Mouse (Mus musculus) liver, embryonic 15.5 days (tissue): ENCODE results near the gene Spaca4. TPM values are rescaled to one million over a fixed set of nuclear protein-coding genes. Genes with fewer than 3 reads are reported as not detected.

Source experiments
- ATAC-seq: fragments of 200-750 bp; cut with Nextera tagmentation; 2 replicates; pipeline ENCODE4 v1.8.0; 2017; ENCODE audit warnings: moderate number of reproducible peaks, mild to moderate bottlenecking, moderate library complexity; ENCODE audit not compliant: insufficient read depth
- H3K27ac ChIP-seq: fragments of 300-500 bp; sonication (generic); replicated peaks from 2 replicates; pipeline ENCODE4 v1.5.1; 2015; ENCODE audit warnings: mild to moderate bottlenecking, inconsistent platforms
- H3K27me3 ChIP-seq: fragments of 300-500 bp; sonication (generic); 2 replicates; pipeline ENCODE4 v1.6.1; 2015; ENCODE audit warnings: mild to moderate bottlenecking, inconsistent platforms
- H3K36me3 ChIP-seq: fragments of 300-500 bp; sonication (generic); replicated peaks from 2 replicates; pipeline ENCODE4 v1.6.1; 2015; ENCODE audit warnings: moderate library complexity, mild to moderate bottlenecking, inconsistent platforms
- H3K4me1 ChIP-seq: fragments of 300-500 bp; sonication (generic); replicated peaks from 2 replicates; pipeline ENCODE4 v1.6.1; 2015; ENCODE audit warnings: inconsistent platforms
- H3K4me2 ChIP-seq: fragments of 300-500 bp; sonication (generic); 2 replicates; pipeline ENCODE4 v1.6.1; 2015; ENCODE audit warnings: moderate library complexity, mild to moderate bottlenecking, inconsistent platforms
- H3K4me3 ChIP-seq: fragments of 300-500 bp; sonication (generic); replicated peaks from 2 replicates; pipeline ENCODE4 v1.5.1; 2015; ENCODE audit warnings: mild to moderate bottlenecking, inconsistent platforms
- H3K9ac ChIP-seq: fragments of 300-500 bp; sonication (generic); 2 replicates; pipeline ENCODE4 v1.6.1; 2015; ENCODE audit warnings: moderate library complexity, mild to moderate bottlenecking, inconsistent platforms
- H3K9me3 ChIP-seq: fragments of 300-500 bp; sonication (generic); replicated peaks from 2 replicates; pipeline ENCODE4 v1.6.1; 2016; ENCODE audit warnings: inconsistent platforms
- WGBS: fragments of 180-500 bp; shearing (Covaris S2); methylation state at CpG from one replicate; pipeline ENCODE4 v1.1.7; 2015; ENCODE audit warnings: mixed read lengths; ENCODE audit not compliant: insufficient replicate concordance; 5-methylcytosine and 5-hydroxymethylcytosine counted together
- polyA plus RNA-seq: library from polyadenylated mRNA; unstranded; fragments of >200 nt; fragmentation: Nextera tagmentation; extraction: Ambion mirVana; gene quantifications from 2 replicates; pipeline ENCODE4 v1.2.1, GENCODE M21; 2015

Gene Spaca4
- polyA plus RNA-seq, 1 experiment from 2014 or later: not detected

DNA sequence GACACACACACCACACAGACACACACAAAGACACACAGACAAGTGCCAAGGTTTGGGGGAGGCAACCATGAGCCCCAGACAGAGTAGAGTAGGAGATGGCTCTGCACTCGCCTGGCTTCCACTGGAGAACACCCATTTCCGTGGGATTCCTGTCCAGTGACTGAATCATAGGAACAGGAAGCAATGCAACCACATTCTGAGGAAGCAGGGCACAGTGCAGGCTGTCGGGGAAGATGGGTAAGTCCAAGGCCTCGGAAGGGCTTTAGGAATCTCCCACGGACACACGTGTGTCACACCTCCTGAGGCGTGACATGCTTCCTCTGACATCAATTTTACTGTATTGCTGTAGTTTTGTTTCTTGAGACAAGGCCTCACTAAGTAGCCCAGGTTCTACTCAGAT is 22.5 kb upstream of the Spaca4 start:
- H3K4me3 ChIP-seq: no peak overlapping the region
- WGBS: 46% methylated on average over 7 of the region's 7 CpGs
- no peak overlapping the region for H3K4me2 ChIP-seq
- H3K27me3 ChIP-seq: no peaks in the 10 kb centered on the region
- no peaks in the 10 kb centered on the region for H3K4me1 ChIP-seq
- no peak for ATAC-seq
- H3K36me3 ChIP-seq: no peaks in the 10 kb centered on the region
- no peak overlapping the region for H3K9ac ChIP-seq
- H3K9me3 ChIP-seq: no peaks in the 10 kb centered on the region
- no peak overlapping the region for H3K27ac ChIP-seq

DNA sequence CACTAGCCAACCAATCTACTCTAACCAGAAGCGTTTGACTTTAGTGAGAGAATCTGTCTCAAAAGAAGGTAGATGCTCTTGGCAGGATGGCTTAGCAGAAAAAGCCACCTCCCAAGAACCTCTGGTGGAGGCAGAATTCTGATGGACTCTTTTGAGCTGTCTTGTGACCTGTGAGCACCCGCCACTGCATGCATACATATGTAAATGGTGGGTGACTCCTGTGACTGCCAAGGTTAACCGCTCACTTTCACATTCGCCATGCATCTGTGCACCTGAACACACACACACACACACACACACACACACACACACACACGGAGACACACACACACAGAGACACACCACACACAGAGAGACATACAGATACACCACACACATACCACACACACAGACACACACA is 21.8 kb upstream of the Spaca4 start:
- WGBS: 70% methylated on average over 5 of the region's 5 CpGs

DNA sequence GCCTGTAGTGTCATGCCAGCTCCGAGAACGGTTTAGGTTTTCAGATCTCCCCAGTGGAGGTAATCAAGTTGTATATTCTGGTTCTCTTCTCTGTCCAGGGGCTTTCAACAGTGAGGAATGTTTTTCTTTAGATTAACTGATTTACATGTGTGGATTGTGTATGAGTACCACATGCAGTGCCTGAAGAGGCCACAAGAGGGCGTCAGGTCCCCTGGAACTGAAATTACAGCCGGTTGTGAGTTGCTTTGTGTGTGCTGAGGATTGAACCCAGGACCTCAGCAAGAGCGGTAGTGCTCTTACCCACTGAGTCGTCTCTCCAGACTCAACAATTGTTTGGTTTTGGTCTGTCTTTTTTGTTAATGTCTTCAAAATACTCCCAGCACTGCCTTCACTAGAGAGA is 20.9 kb upstream of the Spaca4 start:
- no peaks in the 10 kb centered on the region for H3K9me3 ChIP-seq
- H3K27ac ChIP-seq: no peak overlapping the region
- no peak overlapping the region for H3K9ac ChIP-seq
- no peak overlapping the region for H3K4me2 ChIP-seq
- H3K4me3 ChIP-seq: no peak overlapping the region
- H3K4me1 ChIP-seq: 0 out of 2 replicates have a peak, but pooled peaks cover 11% of the 10 kb centered on the region
- H3K27me3 ChIP-seq: no peaks in the 10 kb centered on the region
- WGBS: 57% methylated on average over 6 of the region's 6 CpGs
- no peak for ATAC-seq
- no peaks in the 10 kb centered on the region for H3K36me3 ChIP-seq

More for the DNA sequence above, 21.8 kb upstream of the Spaca4 start:
- ATAC-seq: no peak
- no peaks in the 10 kb centered on the region for H3K27me3 ChIP-seq
- H3K4me1 ChIP-seq: 0 out of 2 replicates have a peak, but pooled peaks cover 2% of the 10 kb centered on the region
- H3K4me2 ChIP-seq: no peak overlapping the region
- H3K9me3 ChIP-seq: no peaks in the 10 kb centered on the region
- no peak overlapping the region for H3K9ac ChIP-seq
- no peak overlapping the region for H3K4me3 ChIP-seq
- H3K36me3 ChIP-seq: no peaks in the 10 kb centered on the region
- no peak overlapping the region for H3K27ac ChIP-seq

DNA sequence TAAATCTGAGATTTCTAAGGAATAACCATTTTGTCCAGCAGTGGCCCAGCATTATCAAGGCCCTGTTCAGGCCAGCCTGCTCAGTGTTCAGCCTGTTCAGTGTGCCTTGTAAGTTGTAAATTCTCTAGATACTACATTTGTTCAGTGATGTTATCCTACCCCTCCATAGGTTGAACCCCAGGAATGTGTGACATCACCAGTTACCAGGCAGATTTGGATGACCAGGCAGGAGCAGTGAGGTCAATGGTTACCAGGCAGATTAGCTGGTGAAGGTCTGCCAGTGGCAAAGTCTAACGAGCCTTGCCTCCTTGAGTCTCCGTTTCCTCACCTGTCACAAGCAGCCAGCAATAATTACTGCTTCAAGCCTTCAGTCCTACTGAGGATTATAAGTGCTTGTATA is 18.8 kb upstream of the Spaca4 start:
- Histone ChIP-seq H3K9ac (no peak overlapping the region), H3K36me3 (no peaks in the 10 kb centered on the region), H3K4me3 (no peak overlapping the region), H3K9me3 (no peaks in the 10 kb centered on the region), H3K4me1 (0 out of 2 replicates have a peak, but pooled peaks cover 12% of the 10 kb centered on the region), H3K4me2 (no peak overlapping the region), H3K27ac (no peak overlapping the region), H3K27me3 (no peaks in the 10 kb centered on the region)
- ATAC-seq: no peak
- WGBS: 40% methylated on average over 2 of the region's 2 CpGs

DNA sequence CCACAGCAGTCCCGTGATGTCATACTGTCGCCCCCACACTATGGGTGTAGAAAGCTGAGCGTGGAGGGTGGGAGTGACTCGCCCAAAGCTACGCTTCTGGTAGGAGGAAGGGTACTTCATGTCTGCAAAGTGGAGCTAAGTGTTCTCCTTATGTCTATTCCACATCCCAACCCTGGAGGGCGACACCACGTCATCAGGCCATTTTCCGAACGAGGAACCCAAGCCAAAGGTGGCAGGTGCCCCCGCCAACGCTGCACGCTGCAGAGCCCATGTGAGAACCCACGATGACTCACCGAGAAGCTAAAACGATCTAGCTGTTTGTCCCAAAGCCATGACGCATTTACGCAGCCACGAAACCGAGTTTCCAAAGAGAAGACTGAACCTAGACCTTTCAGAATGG is 16.7 kb upstream of the Spaca4 start:
- Histone ChIP-seq H3K4me1 (0 out of 2 replicates have a peak, but pooled peaks cover 12% of the 10 kb centered on the region), H3K9me3 (no peaks in the 10 kb centered on the region), H3K27ac (no peak overlapping the region), H3K36me3 (no peaks in the 10 kb centered on the region), H3K4me2 (peak overlapping the region; percentile 51), H3K9ac (no peak overlapping the region), H3K4me3 (peak overlapping the region; percentile 11), H3K27me3 (no peaks in the 10 kb centered on the region)
- ATAC-seq: no peak
- 25% methylated on average over 19 of the region's 19 CpGs for WGBS

GRCm38 (mm10) chr7:45741777-45742176 is 16.2 kb upstream of the Spaca4 start:
- H3K27me3 ChIP-seq: no peaks in the 10 kb centered on the region
- H3K4me2 ChIP-seq: peak overlapping the region; percentile 51
- H3K9ac ChIP-seq: no peak overlapping the region
- H3K4me1 ChIP-seq: 0 out of 2 replicates have a peak, but pooled peaks cover 12% of the 10 kb centered on the region
- no peak overlapping the region for H3K27ac ChIP-seq
- H3K9me3 ChIP-seq: no peaks in the 10 kb centered on the region
- 25% methylated on average over 11 of the region's 11 CpGs for WGBS
- peak overlapping the region; percentile 11 for H3K4me3 ChIP-seq
- no peaks in the 10 kb centered on the region for H3K36me3 ChIP-seq
- ATAC-seq: no peak

DNA sequence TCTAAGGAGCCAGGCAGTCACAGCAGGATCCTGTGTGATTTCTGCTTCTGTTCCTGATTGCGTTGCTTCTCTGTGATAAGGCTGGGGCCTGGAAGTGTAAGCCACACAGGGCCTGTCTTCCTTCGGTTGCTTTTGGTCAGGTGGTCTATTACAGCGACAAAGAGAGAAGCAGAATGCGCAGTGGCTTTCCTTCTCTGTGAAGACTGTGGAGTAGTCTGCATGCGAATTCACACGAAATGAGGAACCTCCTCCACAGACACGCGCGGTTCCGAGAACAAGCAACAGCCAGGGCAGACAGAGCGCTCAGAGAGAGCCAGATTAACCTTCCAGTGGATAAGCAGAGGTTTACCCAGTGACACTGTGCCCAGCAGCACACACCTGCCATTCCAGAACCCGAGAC is 15.7 kb upstream of the Spaca4 start:
- H3K9me3 ChIP-seq: no peaks in the 10 kb centered on the region
- H3K36me3 ChIP-seq: no peaks in the 10 kb centered on the region
- no peaks in the 10 kb centered on the region for H3K27me3 ChIP-seq
- no peak overlapping the region for H3K4me3 ChIP-seq
- 30% methylated on average over 12 of the region's 12 CpGs for WGBS
- H3K9ac ChIP-seq: no peak overlapping the region
- H3K4me2 ChIP-seq: peak overlapping the region; percentile 51
- H3K27ac ChIP-seq: no peak overlapping the region
- no peak for ATAC-seq
- H3K4me1 ChIP-seq: 0 out of 2 replicates have a peak, but pooled peaks cover 12% of the 10 kb centered on the region

- H3K4me3 ChIP-seq: no peak overlapping the region
- H3K9me3 ChIP-seq: no peaks in the 10 kb centered on the region
- 53% methylated on average over 10 of the region's 10 CpGs for WGBS
- H3K27ac ChIP-seq: no peak overlapping the region
- 0 out of 2 replicates have a peak, but pooled peaks cover 12% of the 10 kb centered on the region for H3K4me1 ChIP-seq
- H3K36me3 ChIP-seq: no peaks in the 10 kb centered on the region
- ATAC-seq: no peak
- H3K27me3 ChIP-seq: no peaks in the 10 kb centered on the region
- H3K9ac ChIP-seq: no peak overlapping the region
- H3K4me2 ChIP-seq: no peak overlapping the region
Measured at GRCm38 (mm10) chr7:45739820-45740219, 14.2 kb upstream of the Spaca4 start.

DNA sequence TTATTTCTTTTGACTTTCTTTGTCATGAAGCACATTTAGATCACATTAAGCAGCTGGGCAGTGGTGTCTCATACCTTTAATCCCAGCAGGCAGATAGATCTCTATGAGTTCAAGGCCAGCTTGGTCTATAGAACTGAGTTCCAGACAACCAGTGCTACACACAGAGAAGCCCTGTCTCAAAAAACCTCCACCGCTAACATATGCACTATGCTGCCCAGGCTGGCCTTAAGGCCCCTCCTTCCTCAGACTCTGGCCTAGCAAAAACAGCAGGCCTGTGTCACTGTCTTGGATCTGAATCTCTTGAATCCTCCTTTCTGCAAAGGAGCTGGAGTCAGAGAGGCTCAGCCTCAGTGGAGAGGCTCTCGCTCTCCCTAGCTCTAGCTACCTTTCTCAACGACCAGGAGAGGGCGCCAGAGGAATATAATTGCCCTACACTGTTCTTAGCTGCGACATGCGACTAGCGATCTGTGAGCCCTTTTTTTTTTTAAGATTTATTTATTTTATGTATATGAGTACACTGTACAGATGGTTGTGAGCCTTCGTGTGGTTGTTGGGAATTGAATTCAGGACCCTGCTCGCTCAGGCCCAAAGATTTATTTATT is 13.7 kb upstream of the Spaca4 start:
- Histone ChIP-seq H3K27ac (no peak overlapping the region), H3K4me3 (no peak overlapping the region), H3K27me3 (no peaks in the 10 kb centered on the region), H3K4me1 (0 out of 2 replicates have a peak, but pooled peaks cover 12% of the 10 kb centered on the region), H3K9me3 (no peaks in the 10 kb centered on the region), H3K4me2 (no peak overlapping the region), H3K36me3 (no peaks in the 10 kb centered on the region), H3K9ac (no peak overlapping the region)
- ATAC-seq: no peak
- WGBS: 9% methylated on average over 9 of the region's 9 CpGs

GRCm38 (mm10) chr7:45733477-45733876 is 7.9 kb upstream of the Spaca4 start:
- no peaks in the 10 kb centered on the region for H3K36me3 ChIP-seq
- no peak for ATAC-seq
- H3K9ac ChIP-seq: no peak overlapping the region
- H3K4me1 ChIP-seq: peaks cover 7% of the 10 kb centered on the region
- H3K27ac ChIP-seq: no peak overlapping the region
- no peaks in the 10 kb centered on the region for H3K27me3 ChIP-seq
- WGBS: 56% methylated on average over 5 of the region's 5 CpGs
- H3K4me3 ChIP-seq: no peak overlapping the region
- H3K9me3 ChIP-seq: no peaks in the 10 kb centered on the region
- no peak overlapping the region for H3K4me2 ChIP-seq

DNA sequence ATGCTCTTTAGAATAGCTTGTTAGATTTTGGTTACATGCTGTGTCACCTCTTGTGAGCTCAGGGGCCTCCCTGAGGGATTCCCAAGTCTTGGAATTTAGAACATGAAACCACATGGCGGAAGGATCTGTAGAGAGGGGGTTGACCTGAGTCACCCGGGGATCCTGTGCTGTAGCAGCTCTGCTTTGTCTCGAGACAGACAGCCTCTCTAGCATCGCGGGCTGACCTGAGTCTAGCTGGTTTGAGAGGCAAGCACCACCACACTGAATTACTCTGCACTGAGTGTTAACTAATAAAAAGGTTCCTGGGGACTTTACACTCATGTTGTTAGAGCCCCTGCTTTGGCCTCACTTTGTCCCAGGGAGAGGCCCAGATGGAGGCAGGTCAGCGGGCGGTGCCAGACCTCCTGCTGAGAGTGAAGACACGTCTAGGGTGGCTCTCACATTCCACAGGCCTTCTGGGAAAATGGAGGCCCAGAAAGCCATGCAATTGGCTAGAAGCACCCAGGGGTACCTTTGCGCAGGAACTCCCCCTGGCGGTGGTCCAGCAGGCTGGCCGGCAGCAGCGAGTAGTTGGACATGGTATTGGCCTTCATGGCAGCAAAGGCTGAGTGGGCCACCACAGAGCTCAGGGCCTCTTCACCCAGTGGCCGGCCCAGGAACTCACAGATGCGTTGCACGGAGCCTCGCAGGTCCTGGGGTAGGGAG is 5.3 kb upstream of the Spaca4 start:
- 29% methylated on average over 16 of the region's 16 CpGs for WGBS
- H3K27ac ChIP-seq: no peak overlapping the region
- H3K4me3 ChIP-seq: no peak overlapping the region
- H3K9ac ChIP-seq: no peak overlapping the region
- H3K36me3 ChIP-seq: peaks cover 2% of the 10 kb centered on the region; the same call in 1 of the 2 replicates
- ATAC-seq: 0 out of 2 replicates have a peak, but pooled peaks have one; percentile 19
- H3K27me3 ChIP-seq: no peaks in the 10 kb centered on the region
- no peak overlapping the region for H3K4me2 ChIP-seq
- peaks cover 13% of the 10 kb centered on the region for H3K4me1 ChIP-seq
- H3K9me3 ChIP-seq: no peaks in the 10 kb centered on the region
